Mouse (Mus musculus): Measurements from ENCODE around the gene Otud7a. TPM values are rescaled to one million over a fixed set of nuclear protein-coding genes. Genes with fewer than 3 reads are reported as not detected.

Gene Otud7a
- total and polyA plus RNA-seq, 2 experiments from 2014 or later = not detected

DNA sequence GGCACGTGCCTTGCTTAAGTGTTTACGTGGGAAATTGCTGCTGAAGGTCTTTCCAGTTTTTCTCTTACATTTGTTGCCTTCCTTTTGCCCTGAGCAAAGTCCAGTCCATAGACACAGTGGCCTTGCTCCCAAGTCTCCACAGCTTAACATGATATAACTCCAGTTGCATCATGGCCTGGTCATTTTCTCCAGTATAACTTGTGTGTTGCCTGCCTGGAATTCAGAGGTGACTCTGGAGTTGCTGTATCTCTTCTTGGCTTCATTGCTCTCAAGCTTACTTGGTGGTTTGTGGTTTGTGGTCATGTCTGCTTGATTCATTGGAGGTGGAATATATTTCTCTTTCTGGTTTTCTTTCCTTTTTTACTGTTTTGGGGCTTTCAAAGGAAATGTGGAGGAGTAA lies 17.7 kb downstream of the Otud7a start:
- Histone ChIP-seq H3K9me3 (replicated peaks; ENCODE audit: control insufficient read depth, low read length) (no peaks in the 10 kb centered on the region), H3K4me3 (ENCODE audit: low read depth, low read length) (no peak overlapping the region), H3K9ac (replicated peaks; ENCODE audit: low read depth, low read length) (no peak overlapping the region), H3K27ac (ENCODE audit: low read depth) (no peak overlapping the region), H3K4me1 (ENCODE audit: control insufficient read depth, insufficient read depth) (no peaks in the 10 kb centered on the region), H3K27me3 (ENCODE audit: control insufficient read depth, insufficient read depth, low read length) (no peaks in the 10 kb centered on the region), H3K4me2 (ENCODE audit: low read depth, low read length) (no peak overlapping the region), H3K36me3 (replicated peaks; ENCODE audit: control insufficient read depth, insufficient read depth, low read length) (no peaks in the 10 kb centered on the region)
- TF ChIP-seq EP300 (IDR thresholded peaks at IDR 0.05; ENCODE audit: low read depth) = no peak
- no peak for TF ChIP-seq CTCF (IDR thresholded peaks at IDR 0.05; ENCODE audit: low read depth)
- ATAC-seq (ENCODE audit: insufficient read depth, low read depth) (no peak), DNase-seq (ENCODE audit: low spot score) (no peak)
- WGBS = 60% methylated on average over 2 of the region's 2 CpGs

DNA sequence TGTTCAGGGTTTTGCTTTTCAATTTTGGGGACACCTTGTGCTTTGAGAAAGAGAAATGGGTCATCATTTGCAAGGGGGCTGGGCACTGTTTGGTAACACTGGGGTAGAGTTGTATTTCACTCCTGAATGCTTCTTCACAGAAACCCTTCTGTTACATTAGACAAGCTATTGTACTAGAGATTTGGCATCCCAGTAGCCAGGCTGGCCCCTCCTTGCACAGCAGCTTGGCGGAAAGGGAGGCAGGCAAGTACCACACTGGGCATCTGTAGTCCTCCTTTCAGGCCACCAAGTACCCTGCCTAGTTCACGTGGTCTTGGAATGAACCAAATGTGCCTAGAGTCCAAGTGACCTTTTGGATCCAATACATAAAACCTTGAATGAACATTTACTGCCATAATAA lies 18.1 kb downstream of the Otud7a start:
- Histone ChIP-seq H3K4me2 (ENCODE audit: low read depth, low read length) (no peak overlapping the region), H3K27me3 (ENCODE audit: control insufficient read depth, insufficient read depth, low read length) (no peaks in the 10 kb centered on the region), H3K36me3 (replicated peaks; ENCODE audit: control insufficient read depth, insufficient read depth, low read length) (no peaks in the 10 kb centered on the region), H3K9me3 (replicated peaks; ENCODE audit: control insufficient read depth, low read length) (no peaks in the 10 kb centered on the region), H3K4me3 (ENCODE audit: low read depth, low read length) (no peak overlapping the region), H3K27ac (ENCODE audit: low read depth) (no peak overlapping the region), H3K4me1 (ENCODE audit: control insufficient read depth, insufficient read depth) (no peaks in the 10 kb centered on the region), H3K9ac (replicated peaks; ENCODE audit: low read depth, low read length) (no peak overlapping the region)
- TF ChIP-seq CTCF (IDR thresholded peaks at IDR 0.05; ENCODE audit: low read depth) (no peak), EP300 (IDR thresholded peaks at IDR 0.05; ENCODE audit: low read depth) (no peak)
- ATAC-seq (ENCODE audit: insufficient read depth, low read depth) (no peak), DNase-seq (ENCODE audit: low spot score) (no peak)
- 74% methylated on average over 2 of the region's 2 CpGs for WGBS

DNA sequence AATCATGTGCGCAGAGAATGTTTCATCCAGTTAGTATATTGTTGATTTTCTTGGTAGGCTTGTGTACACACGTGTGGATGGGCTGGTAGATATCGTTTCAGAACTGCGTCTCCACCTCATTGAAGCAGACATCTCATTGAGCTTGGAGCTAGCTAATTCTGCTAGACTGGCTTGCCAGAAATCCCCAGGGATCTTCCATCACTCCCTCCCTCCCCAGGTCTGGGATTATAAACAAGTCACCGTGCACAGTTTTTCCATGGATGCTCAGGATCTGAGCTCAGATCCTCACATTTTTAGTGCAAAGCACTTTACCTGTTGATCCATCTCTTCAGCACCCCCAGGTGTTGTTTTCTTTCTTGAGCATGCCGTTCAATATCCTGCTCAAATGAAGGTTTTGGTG lies 22.2 kb downstream of the Otud7a start:
- Histone ChIP-seq H3K4me2 (ENCODE audit: low read depth, low read length) (no peak overlapping the region), H3K9me3 (replicated peaks; ENCODE audit: control insufficient read depth, low read length) (no peaks in the 10 kb centered on the region), H3K9ac (replicated peaks; ENCODE audit: low read depth, low read length) (no peak overlapping the region), H3K36me3 (replicated peaks; ENCODE audit: control insufficient read depth, insufficient read depth, low read length) (no peaks in the 10 kb centered on the region), H3K27ac (ENCODE audit: low read depth) (no peak overlapping the region), H3K4me3 (ENCODE audit: low read depth, low read length) (no peak overlapping the region), H3K4me1 (ENCODE audit: control insufficient read depth, insufficient read depth) (no peaks in the 10 kb centered on the region), H3K27me3 (ENCODE audit: control insufficient read depth, insufficient read depth, low read length) (no peaks in the 10 kb centered on the region)
- 73% methylated on average over 6 of the region's 6 CpGs for WGBS
- DNase-seq (ENCODE audit: low spot score) = no peak
- ATAC-seq (ENCODE audit: insufficient read depth, low read depth) = no peak
- TF ChIP-seq EP300 (IDR thresholded peaks at IDR 0.05; ENCODE audit: low read depth) (no peak), CTCF (IDR thresholded peaks at IDR 0.05; ENCODE audit: low read depth) (no peak)

DNA sequence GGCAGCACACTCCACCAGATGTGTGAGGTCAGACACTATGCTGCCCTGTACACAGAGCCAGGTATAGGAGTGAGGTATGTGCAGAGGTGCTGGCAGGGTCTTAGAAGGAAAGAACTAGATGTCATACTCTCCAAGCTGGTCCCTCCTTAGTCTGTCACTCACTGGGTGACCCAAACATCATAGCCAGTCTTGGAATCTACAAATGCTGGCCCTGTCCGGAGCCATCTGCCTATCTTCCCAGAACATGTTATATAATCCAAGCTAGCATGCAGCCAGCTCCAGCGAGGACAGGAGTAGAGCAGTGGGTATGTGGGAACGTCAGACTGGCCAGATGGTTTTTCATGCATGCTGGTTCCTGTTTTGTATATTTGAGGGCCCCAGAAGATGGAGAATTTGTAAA lies 23.7 kb downstream of the Otud7a start:
- Histone ChIP-seq H3K4me1 (ENCODE audit: control insufficient read depth, insufficient read depth) (no peaks in the 10 kb centered on the region), H3K27me3 (ENCODE audit: control insufficient read depth, insufficient read depth, low read length) (no peaks in the 10 kb centered on the region), H3K9me3 (replicated peaks; ENCODE audit: control insufficient read depth, low read length) (no peaks in the 10 kb centered on the region), H3K4me2 (ENCODE audit: low read depth, low read length) (no peak overlapping the region), H3K27ac (ENCODE audit: low read depth) (no peak overlapping the region), H3K9ac (replicated peaks; ENCODE audit: low read depth, low read length) (no peak overlapping the region), H3K4me3 (ENCODE audit: low read depth, low read length) (no peak overlapping the region), H3K36me3 (replicated peaks; ENCODE audit: control insufficient read depth, insufficient read depth, low read length) (no peaks in the 10 kb centered on the region)
- ATAC-seq (ENCODE audit: insufficient read depth, low read depth) (no peak), DNase-seq (ENCODE audit: low spot score) (no peak)
- 66% methylated on average over 3 of the region's 3 CpGs for WGBS
- TF ChIP-seq CTCF (IDR thresholded peaks at IDR 0.05; ENCODE audit: low read depth) = no peak
- no peak for TF ChIP-seq EP300 (IDR thresholded peaks at IDR 0.05; ENCODE audit: low read depth)

DNA sequence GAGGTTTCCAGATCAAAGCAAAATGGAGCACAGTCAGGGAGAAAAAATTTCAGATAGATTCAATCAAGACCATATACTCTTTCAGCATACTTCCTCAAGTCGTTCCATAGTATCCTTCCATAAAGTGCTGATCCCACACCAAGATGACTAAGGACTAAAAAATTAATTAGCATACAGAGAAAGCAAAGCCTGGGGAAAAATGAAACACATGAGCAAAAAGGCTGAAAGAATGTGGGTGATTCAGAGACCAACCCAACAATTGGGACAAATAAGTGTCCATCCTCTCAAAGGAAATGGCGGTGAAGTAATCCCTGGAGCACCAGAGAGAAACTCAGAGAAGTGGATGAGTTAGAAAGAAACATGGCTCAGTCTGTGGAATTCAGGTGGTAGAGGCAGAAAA lies 38.5 kb downstream of the Otud7a start:
- WGBS = 81% methylated on average over 2 of the region's 2 CpGs
- Histone ChIP-seq H3K27me3 (ENCODE audit: control insufficient read depth, insufficient read depth, low read length) (no peaks in the 10 kb centered on the region), H3K4me3 (ENCODE audit: low read depth, low read length) (no peak overlapping the region), H3K27ac (ENCODE audit: low read depth) (no peak overlapping the region), H3K4me1 (ENCODE audit: control insufficient read depth, insufficient read depth) (no peaks in the 10 kb centered on the region), H3K36me3 (replicated peaks; ENCODE audit: control insufficient read depth, insufficient read depth, low read length) (no peaks in the 10 kb centered on the region), H3K9me3 (replicated peaks; ENCODE audit: control insufficient read depth, low read length) (no peaks in the 10 kb centered on the region), H3K4me2 (ENCODE audit: low read depth, low read length) (no peak overlapping the region), H3K9ac (replicated peaks; ENCODE audit: low read depth, low read length) (no peak overlapping the region)
- TF ChIP-seq CTCF (IDR thresholded peaks at IDR 0.05; ENCODE audit: low read depth) (no peak), EP300 (IDR thresholded peaks at IDR 0.05; ENCODE audit: low read depth) (no peak)
- DNase-seq (ENCODE audit: low spot score) = no peak
- no peak for ATAC-seq (ENCODE audit: insufficient read depth, low read depth)

DNA sequence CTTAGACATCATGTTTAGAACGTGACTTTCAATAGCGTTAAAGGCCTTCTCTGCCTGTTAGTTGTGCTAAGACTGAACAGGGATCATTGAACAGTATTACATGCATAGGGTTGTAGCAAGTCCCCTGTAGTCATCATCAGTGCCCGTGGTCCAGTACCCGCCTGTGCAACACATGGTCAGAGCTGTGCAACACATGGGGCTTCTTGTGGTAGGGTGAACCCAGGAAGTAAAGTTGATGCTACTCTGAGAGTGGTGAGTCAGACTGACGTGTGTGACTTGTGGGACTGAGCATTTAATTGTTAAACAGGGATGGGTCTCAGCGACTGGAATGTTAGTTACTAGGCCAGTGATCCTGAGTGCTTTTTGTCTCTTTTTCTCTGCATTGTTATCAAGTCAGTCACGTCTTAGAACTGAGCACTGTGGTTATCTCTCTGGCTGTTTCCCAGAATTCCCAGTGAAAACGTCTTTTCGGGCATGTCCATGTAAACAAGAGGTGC lies 52.5 kb downstream of the Otud7a start:
- no peak overlapping the region for H3K4me3 ChIP-seq (ENCODE audit: low read depth, low read length)
- no peak overlapping the region for H3K9ac ChIP-seq (replicated peaks; ENCODE audit: low read depth, low read length)
- H3K36me3 ChIP-seq (replicated peaks; ENCODE audit: control insufficient read depth, insufficient read depth, low read length) = no peaks in the 10 kb centered on the region
- no peaks in the 10 kb centered on the region for H3K4me1 ChIP-seq (ENCODE audit: control insufficient read depth, insufficient read depth)
- no peak for TF ChIP-seq CTCF (IDR thresholded peaks at IDR 0.05; ENCODE audit: low read depth)
- no peak for TF ChIP-seq EP300 (IDR thresholded peaks at IDR 0.05; ENCODE audit: low read depth)
- no peak overlapping the region for H3K4me2 ChIP-seq (ENCODE audit: low read depth, low read length)
- H3K27me3 ChIP-seq (ENCODE audit: control insufficient read depth, insufficient read depth, low read length) = no peaks in the 10 kb centered on the region
- ATAC-seq (ENCODE audit: insufficient read depth, low read depth) = no peak
- no peak for DNase-seq (ENCODE audit: low spot score)
- 0 out of 2 replicates have a peak, but pooled peaks cover 3% of the 10 kb centered on the region for H3K9me3 ChIP-seq (replicated peaks; ENCODE audit: control insufficient read depth, low read length)
- H3K27ac ChIP-seq (ENCODE audit: low read depth) = no peak overlapping the region
- 60% methylated on average over 9 of the region's 9 CpGs for WGBS
